Mouse (Mus musculus) adrenal gland (tissue): ENCODE data around the gene Hcfc1.

Experiments
- intact Hi-C: fragments of 180-260 bp; cut with DNase I; formaldehyde crosslinking; loops from one replicate; pipeline ENCODE4 v1.15.1; 2025
- long read RNA-seq, 2 experiments: library from polyadenylated mRNA; unstranded; transcript quantifications; one replicate each; pipeline ENCODE4 v2.0.0; 2020; ENCODE audit warnings: borderline replicate concordance in 1 of 2; ENCODE audit not compliant: insufficient replicate concordance in 1 of 2

Hcfc1 gene
- long read RNA-seq, experiment 1, partial matches to known transcripts = 5 of 10 reads
- long read RNA-seq, experiment 1, other reads (novel, unspliced or antisense) = 5 of 10 reads
- long read RNA-seq, experiment 2, partial matches to known transcripts = 5 of 8 reads
- long read RNA-seq, experiment 2, other reads (novel, unspliced or antisense) = 3 of 8 reads

- intact Hi-C loops = no loop called here
These were observed at the start of gene Hcfc1 for GRCm38 (mm10) chrX:73966248-73967176. Gene Hcfc1, minus strand, starts transcription at chrX:73966357.

- intact Hi-C loops = no loop called here
These were observed 48.4 kb upstream of the Hcfc1 start for GRCm38 (mm10) chrX:74014597-74014996.

GRCm38 (mm10) chrX:74008063-74008462, 41.9 kb upstream of the Hcfc1 start:
- intact Hi-C loops = no loop called here

- intact Hi-C loops = no loop called here
These were observed 40.2 kb upstream of the Hcfc1 start for GRCm38 (mm10) chrX:74006401-74006800.

- intact Hi-C loops = no loop called here
These were observed 37.5 kb upstream of the Hcfc1 start for GRCm38 (mm10) chrX:74003644-74004043.

- intact Hi-C loops = no loop called here
These were observed 34.9 kb upstream of the Hcfc1 start for GRCm38 (mm10) chrX:74001024-74001423.

- intact Hi-C loops = no loop called here
These were observed 33.0 kb upstream of the Hcfc1 start for GRCm38 (mm10) chrX:73998911-73999869.

GRCm38 (mm10) chrX:73977783-73978182, 11.6 kb upstream of the Hcfc1 start:
- intact Hi-C loops = no loop called here

- intact Hi-C loops = no loop called here
These were observed 10.1 kb upstream of the Hcfc1 start for GRCm38 (mm10) chrX:73976283-73976682.

- intact Hi-C loops = no loop called here
These were observed 6.6 kb upstream of the Hcfc1 start for GRCm38 (mm10) chrX:73972774-73973173.

- intact Hi-C loops = no loop called here
These were observed 4.6 kb upstream of the Hcfc1 start for GRCm38 (mm10) chrX:73970781-73971180.

GRCm38 (mm10) chrX:73969729-73970128, 3.6 kb upstream of the Hcfc1 start:
- intact Hi-C loops = loop anchor here (2.0 kb wide), 1 partner anchor 53 kb away; the partner anchor contains the start of gene Irak1

GRCm38 (mm10) chrX:73969167-73969566, 3.0 kb upstream of the Hcfc1 start:
- intact Hi-C loops = loop anchor here (2.0 kb wide), 1 partner anchor 54 kb away; the partner anchor contains the start of gene Irak1

- intact Hi-C loops = loop anchor here (2.0 kb wide), 1 partner anchor 55 kb away; the partner anchor contains the start of gene Irak1
These were observed 1.3 kb upstream of the Hcfc1 start for GRCm38 (mm10) chrX:73967177-73968075.

- intact Hi-C loops = no loop called here
These were observed 850 bp downstream of the Hcfc1 start for GRCm38 (mm10) chrX:73965307-73965706.

- intact Hi-C loops = no loop called here
These were observed 1.8 kb downstream of the Hcfc1 start for GRCm38 (mm10) chrX:73964363-73964762.

GRCm38 (mm10) chrX:73954988-73955387, 11.2 kb downstream of the Hcfc1 start:
- intact Hi-C loops = no loop called here

GRCm38 (mm10) chrX:73952603-73953002, 13.6 kb downstream of the Hcfc1 start:
- intact Hi-C loops = no loop called here

GRCm38 (mm10) chrX:73949341-73949740, 16.8 kb downstream of the Hcfc1 start:
- intact Hi-C loops = loop anchor here (5.0 kb wide), 1 partner anchor 152 kb away; no protein-coding TSS in a partner anchor

GRCm38 (mm10) chrX:73948647-73949046, 17.5 kb downstream of the Hcfc1 start:
- intact Hi-C loops = loop anchor here (5.0 kb wide), 1 partner anchor 151 kb away; no protein-coding TSS in a partner anchor
